Mouse (Mus musculus) kidney, embryonic 14.5 days (tissue): ENCODE results near the gene Stk16. TPM values are rescaled to one million over a fixed set of nuclear protein-coding genes. Genes with fewer than 3 reads are reported as not detected.

Experiments
- ATAC-seq: fragments of 200-750 bp; cut with Nextera tagmentation; 2 replicates; pipeline ENCODE4 v1.8.0; 2017; ENCODE audit warnings: moderate number of reproducible peaks, mild to moderate bottlenecking, moderate TSS enrichment, moderate library complexity; ENCODE audit not compliant: low FRiP score, low TSS enrichment
- H3K27ac ChIP-seq: fragments of 300-500 bp; sonication (generic); 2 replicates; pipeline ENCODE4 v1.5.1; 2014; ENCODE audit warnings: low read depth, mild to moderate bottlenecking, low read length, moderate library complexity, mixed read lengths
- H3K27me3 ChIP-seq: fragments of 300-500 bp; sonication (generic); 2 replicates; pipeline ENCODE4 v1.6.1; 2014; ENCODE audit warnings: mild to moderate bottlenecking, low read length; ENCODE audit not compliant: control insufficient read depth, insufficient read depth
- H3K36me3 ChIP-seq: fragments of 300-500 bp; sonication (generic); 2 replicates; pipeline ENCODE4 v1.6.1; 2014; ENCODE audit warnings: low read length, mixed read lengths; ENCODE audit not compliant: control insufficient read depth, insufficient read depth
- H3K4me1 ChIP-seq: fragments of 300-500 bp; sonication (generic); 2 replicates; pipeline ENCODE4 v1.6.1; 2014; ENCODE audit warnings: low read length, mixed read lengths; ENCODE audit not compliant: control insufficient read depth, insufficient read depth
- H3K4me2 ChIP-seq: fragments of 300-500 bp; sonication (generic); replicated peaks from 2 replicates; pipeline ENCODE4 v1.6.1; 2014; ENCODE audit warnings: low read depth, mild to moderate bottlenecking, low read length
- H3K4me3 ChIP-seq: fragments of 300-500 bp; sonication (generic); 2 replicates; pipeline ENCODE4 v1.5.1; 2014; ENCODE audit warnings: mild to moderate bottlenecking, low read length
- H3K9ac ChIP-seq: fragments of 300-500 bp; sonication (generic); 2 replicates; pipeline ENCODE4 v1.6.1; 2014; ENCODE audit warnings: low read depth, mild to moderate bottlenecking, low read length, moderate library complexity
- H3K9me3 ChIP-seq: fragments of 300-500 bp; sonication (generic); 2 replicates; pipeline ENCODE4 v1.6.1; 2016; ENCODE audit warnings: low read length; ENCODE audit not compliant: control insufficient read depth
- WGBS: fragments of 180-500 bp; shearing (Covaris S2); extraction: QIAGEN DNeasy Blood & Tissue Kit; methylation state at CpG from one replicate; pipeline ENCODE4 v1.1.7; 2014; 5-methylcytosine and 5-hydroxymethylcytosine counted together
- polyA plus RNA-seq: library from polyadenylated mRNA; unstranded; fragments of >200 nt; fragmentation: Nextera tagmentation; extraction: Ambion mirVana; gene quantifications from 2 replicates; pipeline ENCODE4 v1.2.1, GENCODE M21; 2014

Gene Stk16
- polyA plus RNA-seq, 1 experiment from 2014 or later, result 129 TPM

DNA sequence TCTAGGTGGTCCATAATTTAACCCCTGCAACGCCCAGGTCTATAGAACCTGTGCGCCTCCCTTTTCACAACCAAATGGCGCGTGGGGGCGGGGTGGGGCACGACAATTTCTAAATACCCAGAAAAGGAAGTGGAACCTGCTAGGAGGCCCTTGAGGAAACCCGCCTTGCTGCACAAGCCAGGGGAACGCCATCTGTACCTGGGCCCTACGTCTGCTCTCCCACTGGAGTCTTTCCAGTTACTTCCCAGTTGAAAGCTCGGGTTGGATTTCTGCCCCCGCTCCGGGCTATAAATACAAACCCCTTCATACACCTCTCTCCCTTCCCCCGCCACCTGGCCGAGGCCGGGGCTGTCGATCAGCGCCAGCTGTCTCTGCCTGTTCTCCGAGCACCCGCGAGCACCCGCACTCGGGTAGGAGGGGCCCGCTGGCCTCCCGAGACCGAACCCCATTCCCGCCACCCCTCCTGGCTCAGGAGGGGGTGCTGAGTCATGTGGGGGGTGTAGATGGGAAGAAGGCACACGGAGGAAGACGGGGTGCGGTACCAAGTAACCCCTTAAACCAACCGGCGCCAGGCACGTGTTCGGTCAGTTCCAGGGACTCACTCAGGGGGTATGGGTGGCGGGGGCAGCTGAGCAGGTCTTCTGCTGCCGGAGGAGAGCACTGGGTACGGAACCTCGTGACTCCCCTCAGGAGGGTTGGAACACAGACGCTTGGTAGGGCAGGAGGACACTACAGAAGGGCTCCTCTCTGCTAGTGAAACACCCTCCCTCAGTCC lies 7.8 kb downstream of the Stk16 start:
- H3K9ac ChIP-seq, result peak overlapping the region; percentile 54
- peaks cover 29% of the 10 kb centered on the region for H3K27me3 ChIP-seq
- WGBS, result under 1% methylated on average over 38 of the region's 38 CpGs
- peaks cover 19% of the 10 kb centered on the region for H3K36me3 ChIP-seq
- no peak overlapping the region for H3K27ac ChIP-seq
- H3K4me1 ChIP-seq, result peaks cover 8% of the 10 kb centered on the region
- peak; percentile 40 for ATAC-seq
- no peaks in the 10 kb centered on the region for H3K9me3 ChIP-seq
- H3K4me3 ChIP-seq, result peak overlapping the region; percentile 57
- peak overlapping the region; percentile 99 for H3K4me2 ChIP-seq

DNA sequence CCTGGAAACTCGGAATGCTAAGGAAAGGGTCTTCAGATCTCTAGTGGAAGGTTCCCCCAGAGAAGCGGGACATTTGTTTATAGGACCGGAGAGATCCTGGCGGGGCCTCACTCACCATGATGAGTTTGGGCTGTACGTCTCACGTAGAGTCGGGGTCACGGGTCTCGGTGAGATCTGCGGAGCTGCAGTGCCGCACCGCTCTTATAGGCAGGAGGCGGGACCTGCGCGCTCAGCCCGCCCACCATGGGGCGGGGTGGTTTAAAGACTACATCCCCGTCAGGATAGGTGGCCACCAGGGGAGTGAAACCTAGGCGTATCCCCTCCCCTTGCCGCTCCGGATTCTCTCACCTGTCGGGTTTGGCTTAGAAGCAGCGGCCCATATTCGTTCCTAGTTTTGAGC lies 8.4 kb downstream of the Stk16 start:
- peak overlapping the region; percentile 54 for H3K9ac ChIP-seq
- peak overlapping the region; percentile 57 for H3K4me3 ChIP-seq
- H3K9me3 ChIP-seq, result no peaks in the 10 kb centered on the region
- peak; percentile 84 for ATAC-seq
- H3K4me1 ChIP-seq, result peaks cover 5% of the 10 kb centered on the region
- H3K36me3 ChIP-seq, result peaks cover 12% of the 10 kb centered on the region; the same call in 1 of the 2 replicates
- peak overlapping the region; percentile 99 for H3K4me2 ChIP-seq
- no peak overlapping the region for H3K27ac ChIP-seq
- WGBS, result 0% methylated on average over 24 of the region's 24 CpGs
- H3K27me3 ChIP-seq, result peaks cover 29% of the 10 kb centered on the region

DNA sequence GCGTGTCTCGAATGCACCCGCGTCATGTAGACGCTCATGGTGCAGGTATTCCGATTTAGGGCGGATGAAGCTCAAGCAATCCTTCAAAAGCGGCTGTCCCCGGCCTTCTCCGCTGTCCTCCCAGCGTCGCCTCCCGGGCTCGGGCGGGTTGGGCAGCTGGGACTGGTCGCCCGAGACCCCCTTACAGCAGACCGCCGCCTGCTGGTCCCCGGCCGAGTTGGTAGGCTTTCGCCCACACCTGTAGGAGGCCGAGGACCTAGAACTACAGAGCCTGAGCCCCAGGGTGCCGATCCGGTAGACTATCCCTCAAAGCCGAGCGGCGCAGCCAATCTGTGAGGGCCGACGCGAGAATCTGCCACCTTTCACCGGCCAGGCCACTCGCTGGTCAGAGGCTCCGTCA lies 8.9 kb downstream of the Stk16 start, which contains the start of gene Tuba4a:
Gene Tuba4a (minus strand): TSS at position 335 of the 400 bp plus-strand sequence.
- Histone ChIP-seq H3K36me3 (peaks cover 7% of the 10 kb centered on the region; the same call in 1 of the 2 replicates), H3K4me3 (peak within 1 kb of the TSS; percentile 57), H3K27ac (no peak within 1 kb of the TSS), H3K27me3 (peaks cover 29% of the 10 kb centered on the region), H3K4me1 (peaks cover 5% of the 10 kb centered on the region; the same call in 1 of the 2 replicates), H3K4me2 (peak within 1 kb of the TSS; percentile 99), H3K9ac (peak within 1 kb of the TSS; percentile 54), H3K9me3 (no peaks in the 10 kb centered on the region)
- under 1% methylated on average over 34 of the region's 34 CpGs for WGBS
- peak; percentile 36 for ATAC-seq

DNA sequence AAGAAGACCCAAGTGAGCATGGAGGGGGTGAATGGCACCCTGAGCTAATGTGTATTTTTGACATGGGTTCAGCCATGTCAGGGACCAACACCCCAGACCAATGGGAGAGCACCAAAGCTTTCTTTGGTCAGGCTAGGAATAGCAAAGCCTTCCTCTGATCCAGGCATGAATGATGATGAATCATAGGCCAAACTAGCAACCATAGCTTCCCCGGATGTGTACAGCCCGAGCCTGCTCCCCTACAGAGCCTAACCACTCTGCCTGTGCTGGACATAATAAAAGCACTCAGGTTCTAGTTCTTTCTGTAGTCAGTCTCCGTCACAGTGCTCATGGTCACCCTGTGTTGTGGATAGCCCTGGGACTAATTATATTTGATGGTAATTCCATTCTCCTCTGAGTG lies 10.9 kb downstream of the Stk16 start:
- Histone ChIP-seq H3K4me2 (no peak overlapping the region), H3K9me3 (no peaks in the 10 kb centered on the region), H3K27me3 (peaks cover 29% of the 10 kb centered on the region), H3K9ac (no peak overlapping the region), H3K36me3 (no peaks in the 10 kb centered on the region), H3K27ac (no peak overlapping the region), H3K4me3 (no peak overlapping the region), H3K4me1 (peaks cover 5% of the 10 kb centered on the region; the same call in 1 of the 2 replicates)
- no peak for ATAC-seq
- 78% methylated on average over 3 of the region's 3 CpGs for WGBS

DNA sequence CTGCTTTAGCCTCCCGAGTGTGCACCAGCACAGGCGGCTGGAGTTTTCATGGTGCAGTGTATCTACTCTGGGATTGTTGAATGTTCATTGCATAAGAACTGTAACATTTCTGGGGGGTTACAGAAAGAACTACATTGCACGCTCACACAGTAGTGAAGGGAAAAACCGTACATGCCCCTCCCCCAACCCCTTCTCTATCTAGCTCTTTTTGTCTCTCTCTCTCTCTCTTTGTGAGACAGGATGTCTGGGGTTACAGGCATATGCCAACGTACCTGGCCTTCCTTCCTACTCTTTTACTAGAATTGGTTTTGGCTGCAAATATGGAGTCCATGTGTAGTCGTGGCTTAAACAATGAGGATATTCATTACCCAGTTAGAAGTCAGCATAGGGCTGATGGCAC lies 12.3 kb downstream of the Stk16 start:
- H3K9ac ChIP-seq, result no peak overlapping the region
- H3K27me3 ChIP-seq, result peaks cover 28% of the 10 kb centered on the region
- no peak overlapping the region for H3K4me2 ChIP-seq
- H3K4me1 ChIP-seq, result peaks cover 5% of the 10 kb centered on the region; the same call in 1 of the 2 replicates
- H3K9me3 ChIP-seq, result no peaks in the 10 kb centered on the region
- H3K36me3 ChIP-seq, result no peaks in the 10 kb centered on the region
- 80% methylated on average over 6 of the region's 6 CpGs for whole genome bisulfite sequencing
- H3K4me3 ChIP-seq, result no peak overlapping the region
- no peak for ATAC-seq
- no peak overlapping the region for H3K27ac ChIP-seq

DNA sequence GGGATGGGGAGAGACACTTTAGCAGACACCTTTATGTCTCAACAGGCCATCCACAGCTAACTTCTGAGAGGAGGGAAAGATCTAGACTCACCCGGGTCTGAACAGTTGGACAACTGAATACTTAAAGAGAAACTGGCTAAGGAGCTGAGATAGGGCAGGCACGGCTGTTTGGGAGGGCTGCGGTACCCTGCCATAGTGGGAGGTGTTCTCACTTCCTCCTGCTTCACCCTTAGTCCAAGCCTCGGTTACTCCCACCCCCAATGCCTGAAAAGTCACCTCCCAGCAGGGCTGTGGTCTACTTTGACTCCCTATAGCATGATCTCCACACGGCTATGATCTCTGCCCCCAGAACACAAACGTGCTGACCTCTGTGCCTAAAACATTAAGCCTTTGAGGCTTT lies 12.9 kb downstream of the Stk16 start:
- no peaks in the 10 kb centered on the region for H3K36me3 ChIP-seq
- peaks cover 5% of the 10 kb centered on the region; the same call in 1 of the 2 replicates for H3K4me1 ChIP-seq
- WGBS, result 62% methylated on average over 6 of the region's 6 CpGs
- no peak overlapping the region for H3K4me3 ChIP-seq
- H3K27me3 ChIP-seq, result peaks cover 22% of the 10 kb centered on the region
- no peak overlapping the region for H3K4me2 ChIP-seq
- ATAC-seq, result no peak
- H3K9me3 ChIP-seq, result no peaks in the 10 kb centered on the region
- H3K9ac ChIP-seq, result no peak overlapping the region
- H3K27ac ChIP-seq, result no peak overlapping the region

DNA sequence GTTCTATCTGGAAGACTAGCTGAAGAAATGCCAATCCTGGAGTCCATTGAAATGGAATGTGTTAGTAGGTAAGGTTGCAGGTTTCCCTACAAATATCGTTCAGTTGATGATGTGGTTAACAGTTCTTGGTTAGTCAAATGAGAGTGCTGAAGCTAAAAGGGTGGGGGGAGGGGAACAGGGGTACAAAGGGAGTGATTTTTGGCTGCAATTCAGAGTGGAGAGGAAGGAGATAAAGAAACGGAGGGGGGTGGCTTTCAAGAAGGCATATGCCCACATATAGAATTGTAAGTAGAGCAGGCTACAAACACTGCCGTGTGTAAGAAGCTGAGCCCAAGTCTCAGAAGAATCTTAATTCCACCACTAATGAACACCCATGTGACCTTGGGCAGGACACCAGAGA lies 14.8 kb downstream of the Stk16 start:
- Histone ChIP-seq H3K27me3 (peaks cover 4% of the 10 kb centered on the region), H3K4me1 (no peaks in the 10 kb centered on the region), H3K9me3 (no peaks in the 10 kb centered on the region), H3K36me3 (no peaks in the 10 kb centered on the region), H3K4me2 (no peak overlapping the region), H3K4me3 (no peak overlapping the region), H3K9ac (no peak overlapping the region), H3K27ac (no peak overlapping the region)
- no peak for ATAC-seq
- 71% methylated on average over 3 of the region's 3 CpGs for WGBS

DNA sequence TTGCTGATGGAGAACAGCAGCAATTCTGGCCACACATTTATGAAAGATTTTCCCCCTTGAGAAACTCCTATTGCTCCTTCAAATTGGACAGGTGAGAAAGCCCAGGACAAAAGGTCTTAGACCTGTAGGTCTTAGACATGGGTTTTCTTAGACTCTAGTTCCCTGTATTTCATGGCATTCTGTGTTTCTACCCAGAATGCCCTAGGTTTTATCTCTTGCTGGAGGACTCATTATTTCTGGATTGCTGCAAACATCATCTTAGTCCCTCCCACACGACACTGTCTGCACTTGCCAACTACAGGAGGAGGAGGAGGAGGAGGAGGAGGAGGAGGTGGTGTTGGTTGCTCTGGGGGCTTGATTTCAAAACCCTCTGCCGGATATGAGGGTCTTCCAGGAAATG lies 15.5 kb downstream of the Stk16 start:
- ATAC-seq, result no peak
- Histone ChIP-seq H3K27me3 (no peaks in the 10 kb centered on the region), H3K9me3 (no peaks in the 10 kb centered on the region), H3K4me2 (no peak overlapping the region), H3K4me3 (no peak overlapping the region), H3K9ac (no peak overlapping the region), H3K4me1 (no peaks in the 10 kb centered on the region), H3K27ac (no peak overlapping the region), H3K36me3 (no peaks in the 10 kb centered on the region)
- 42% methylated on average over 2 of the region's 2 CpGs for WGBS

DNA sequence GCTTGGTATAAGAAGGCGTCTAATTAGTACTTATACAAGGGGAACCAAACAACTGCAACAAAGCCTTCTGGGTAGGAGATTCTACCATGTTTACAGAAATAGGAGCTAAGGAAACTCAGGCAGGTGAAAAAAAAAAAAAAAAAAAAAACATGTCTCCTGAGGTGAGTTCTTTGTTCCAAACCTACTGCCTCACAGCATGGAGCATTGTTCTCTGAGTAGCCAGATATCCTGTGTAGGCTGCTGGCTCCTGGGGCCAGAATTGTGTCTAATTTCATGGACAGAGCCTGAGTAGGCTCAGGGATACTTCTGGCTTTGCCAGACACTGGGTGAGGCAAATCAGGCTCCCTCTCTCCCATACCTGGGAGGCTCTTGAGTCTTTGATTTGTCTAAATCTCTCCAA lies 17.0 kb downstream of the Stk16 start:
- H3K36me3 ChIP-seq, result no peaks in the 10 kb centered on the region
- no peak for ATAC-seq
- WGBS, result 83% methylated on average over 1 of the region's 1 CpGs
- H3K4me2 ChIP-seq, result no peak overlapping the region
- no peak overlapping the region for H3K27ac ChIP-seq
- no peak overlapping the region for H3K9ac ChIP-seq
- no peaks in the 10 kb centered on the region for H3K4me1 ChIP-seq
- H3K27me3 ChIP-seq, result no peaks in the 10 kb centered on the region
- H3K9me3 ChIP-seq, result no peaks in the 10 kb centered on the region
- no peak overlapping the region for H3K4me3 ChIP-seq
